ENCODE assay signal across 9 mouse cellular contexts in genomic region chr2:91646733-91647132, GRCm38 (mm10). TPM values are rescaled to one million over a fixed set of nuclear protein-coding genes. Genes with fewer than 3 reads are reported as not detected.
DNase-seq lines count a peak whose midpoint lies in the region; ATAC-seq lines count a peak whose summit lies in the region.
"Had no signal": no experiment of that assay in that cellular context is flagged by ENCODE, and none has a peak within 500 bp of the region (broad histone marks: within the 10 kb centered on the region; RNA-seq: fewer than 3 reads in every experiment).

No protein-coding gene starts in this region.

- no peak for ATAC-seq in forebrain, embryonic 16.5 days
- ATAC-seq in midbrain, embryonic 14.5 days (ENCODE audit: low FRiP score, low TSS enrichment), result no peak
- no peak for ATAC-seq in midbrain, embryonic 15.5 days (replicated peaks)

- H3K27ac ChIP-seq in forebrain, embryonic 10.5 days, result no peak overlapping the region
- H3K27ac ChIP-seq in forebrain, embryonic 16.5 days (ENCODE audit: low read length), result no peak overlapping the region
- no peak overlapping the region for H3K27ac ChIP-seq in midbrain, embryonic 14.5 days (replicated peaks; ENCODE audit: low read depth, low read length)
- H3K27ac ChIP-seq in midbrain, embryonic 15.5 days, result no peak overlapping the region
- H3K27ac ChIP-seq: neural tube, embryonic 13.5 days had no signal

- H3K4me3 ChIP-seq in forebrain, embryonic 10.5 days, result no peak overlapping the region
- H3K4me3 ChIP-seq in forebrain, embryonic 16.5 days (replicated peaks; ENCODE audit: low read length), result no peak overlapping the region
- no peak overlapping the region for H3K4me3 ChIP-seq in midbrain, embryonic 14.5 days (replicated peaks; ENCODE audit: low read depth, low read length)
- no peak overlapping the region for H3K4me3 ChIP-seq in midbrain, embryonic 15.5 days
- H3K4me3 ChIP-seq: neural tube, embryonic 13.5 days had no signal

- WGBS in forebrain, embryonic 10.5 days, result 20% methylated on average over 1 of the region's 1 CpGs
- 17% methylated on average over 1 of the region's 1 CpGs for WGBS in forebrain, embryonic 16.5 days
- 30% methylated on average over 1 of the region's 1 CpGs for WGBS in midbrain, embryonic 14.5 days
- WGBS in midbrain, embryonic 15.5 days, result 26% methylated on average over 1 of the region's 1 CpGs

- peaks cover 64% of the 10 kb centered on the region for H3K36me3 ChIP-seq in forebrain, embryonic 10.5 days (replicated peaks)
- peaks cover 29% of the 10 kb centered on the region for H3K36me3 ChIP-seq in forebrain, embryonic 16.5 days (ENCODE audit: control insufficient read depth, insufficient read depth)
- peaks cover 58% of the 10 kb centered on the region for H3K36me3 ChIP-seq in midbrain, embryonic 14.5 days (ENCODE audit: control insufficient read depth, insufficient read depth, low read length)
- peaks cover 44% of the 10 kb centered on the region for H3K36me3 ChIP-seq in midbrain, embryonic 15.5 days (replicated peaks)

- H3K9me3 ChIP-seq in forebrain, embryonic 10.5 days, result no peaks in the 10 kb centered on the region
- no peaks in the 10 kb centered on the region for H3K9me3 ChIP-seq in forebrain, embryonic 16.5 days (ENCODE audit: control insufficient read depth, low read length)
- H3K9me3 ChIP-seq in midbrain, embryonic 14.5 days (ENCODE audit: control insufficient read depth, low read length), result no peaks in the 10 kb centered on the region
- H3K9me3 ChIP-seq in midbrain, embryonic 15.5 days, result no peaks in the 10 kb centered on the region
- H3K9me3 ChIP-seq: neural tube, embryonic 13.5 days had no signal

- DNase-seq in forebrain, embryonic 10.5 days (ENCODE audit: extremely low spot score, low spot score), result peak; percentile 46
- peak; percentile 86 for DNase-seq in midbrain, embryonic 14.5 days
- peak; percentile 51 for DNase-seq in cerebellum, adult 9-11 months
- DNase-seq in kidney, postnatal 4 days, result peak; percentile 78
- DNase-seq in naive thymus-derived CD4-positive, alpha-beta T cell, adult 2 months (ENCODE audit: low read depth), result peak; percentile 85
- no peak for DNase-seq in ovary, postnatal 10 days (ENCODE audit: low spot score)

- no peak overlapping the region for H3K4me2 ChIP-seq in forebrain, embryonic 16.5 days (ENCODE audit: low read length)
- H3K4me2 ChIP-seq in midbrain, embryonic 14.5 days (ENCODE audit: low read length), result no peak overlapping the region
- no peak overlapping the region for H3K4me2 ChIP-seq in midbrain, embryonic 15.5 days
- H3K4me2 ChIP-seq: neural tube, embryonic 13.5 days had no signal

- no peak overlapping the region for H3K9ac ChIP-seq in forebrain, embryonic 16.5 days (replicated peaks; ENCODE audit: low read depth, low read length)
- no peak overlapping the region for H3K9ac ChIP-seq in midbrain, embryonic 14.5 days (replicated peaks; ENCODE audit: low read length)
- H3K9ac ChIP-seq in midbrain, embryonic 15.5 days, result no peak overlapping the region
- H3K9ac ChIP-seq: neural tube, embryonic 13.5 days had no signal

- no peaks in the 10 kb centered on the region for H3K27me3 ChIP-seq in forebrain, embryonic 10.5 days (ENCODE audit: poor library complexity, severe bottlenecking)
- no peaks in the 10 kb centered on the region for H3K27me3 ChIP-seq in forebrain, embryonic 16.5 days (replicated peaks; ENCODE audit: control insufficient read depth, insufficient read depth, low read length)
- H3K27me3 ChIP-seq in midbrain, embryonic 14.5 days (ENCODE audit: control insufficient read depth, insufficient read depth, low read length), result no peaks in the 10 kb centered on the region
- no peaks in the 10 kb centered on the region for H3K27me3 ChIP-seq in midbrain, embryonic 15.5 days (replicated peaks)
- H3K27me3 ChIP-seq: neural tube, embryonic 13.5 days had no signal

- peaks cover 21% of the 10 kb centered on the region for H3K4me1 ChIP-seq in forebrain, embryonic 10.5 days
- H3K4me1 ChIP-seq in forebrain, embryonic 16.5 days (replicated peaks; ENCODE audit: control insufficient read depth, insufficient read depth, low read length), result peaks cover 20% of the 10 kb centered on the region
- H3K4me1 ChIP-seq in midbrain, embryonic 14.5 days (ENCODE audit: control insufficient read depth, insufficient read depth, low read length), result peaks cover 14% of the 10 kb centered on the region
- H3K4me1 ChIP-seq in midbrain, embryonic 15.5 days, result peaks cover 28% of the 10 kb centered on the region

RNA-seq across cellular contexts. Expression of gene Zfp408, which starts 2.9 kb away (rescaled TPM):
- polyA plus RNA-seq in forebrain, embryonic 10.5 days (2016; fragmentation: Nextera tagmentation; extraction: Ambion mirVana), result 10.1 and 11.6 TPM in 2 replicates
- polyA plus RNA-seq in forebrain, embryonic 16.5 days (2015; fragmentation: Nextera tagmentation; extraction: Ambion mirVana), result 10.8 and 16.2 TPM in 2 replicates
- 8.3 and 10.8 TPM in 2 replicates for polyA plus RNA-seq in midbrain, embryonic 14.5 days (2014; fragmentation: Nextera tagmentation; extraction: Ambion mirVana)
- polyA plus RNA-seq in midbrain, embryonic 15.5 days (2015; fragmentation: Nextera tagmentation; extraction: Ambion mirVana), result 15.3 and 18.3 TPM in 2 replicates

RNA-seq across cellular contexts. Expression of gene Arhgap1, which starts 2.9 kb away (rescaled TPM):
- polyA plus RNA-seq in forebrain, embryonic 10.5 days (2016; fragmentation: Nextera tagmentation; extraction: Ambion mirVana), result 67.4 and 70.0 TPM in 2 replicates
- 99.2 and 99.4 TPM in 2 replicates for polyA plus RNA-seq in forebrain, embryonic 16.5 days (2015; fragmentation: Nextera tagmentation; extraction: Ambion mirVana)
- 96.1 and 101 TPM in 2 replicates for polyA plus RNA-seq in midbrain, embryonic 14.5 days (2014; fragmentation: Nextera tagmentation; extraction: Ambion mirVana)
- polyA plus RNA-seq in midbrain, embryonic 15.5 days (2015; fragmentation: Nextera tagmentation; extraction: Ambion mirVana), result 97.9 and 99.9 TPM in 2 replicates

RNA-seq across cellular contexts. Expression of gene F2, which starts 10.5 kb away (rescaled TPM):
- polyA plus RNA-seq in forebrain, embryonic 10.5 days (2016; fragmentation: Nextera tagmentation; extraction: Ambion mirVana), result 0.06 TPM in 1 of 2 replicates, not detected in the other
- polyA plus RNA-seq in forebrain, embryonic 16.5 days (2015; fragmentation: Nextera tagmentation; extraction: Ambion mirVana), result 0.16 TPM in 1 of 2 replicates, not detected in the other
- 0.11 TPM in 2 replicates for polyA plus RNA-seq in midbrain, embryonic 14.5 days (2014; fragmentation: Nextera tagmentation; extraction: Ambion mirVana)
- polyA plus RNA-seq in midbrain, embryonic 15.5 days (2015; fragmentation: Nextera tagmentation; extraction: Ambion mirVana), result 0.21 and 0.33 TPM in 2 replicates
